Mouse (Mus musculus): ENCODE measurements around the gene Fuca1.
A peak's percentile ranks its signal among the peaks of the same experiment; 100 is the strongest.

The Fuca1 gene

GRCm38 (mm10) chr4:135981524-135982063 is 61.1 kb downstream of the Fuca1 start:
- peak; percentile 79 for DNase-seq (ENCODE audit: low spot score)

DNA sequence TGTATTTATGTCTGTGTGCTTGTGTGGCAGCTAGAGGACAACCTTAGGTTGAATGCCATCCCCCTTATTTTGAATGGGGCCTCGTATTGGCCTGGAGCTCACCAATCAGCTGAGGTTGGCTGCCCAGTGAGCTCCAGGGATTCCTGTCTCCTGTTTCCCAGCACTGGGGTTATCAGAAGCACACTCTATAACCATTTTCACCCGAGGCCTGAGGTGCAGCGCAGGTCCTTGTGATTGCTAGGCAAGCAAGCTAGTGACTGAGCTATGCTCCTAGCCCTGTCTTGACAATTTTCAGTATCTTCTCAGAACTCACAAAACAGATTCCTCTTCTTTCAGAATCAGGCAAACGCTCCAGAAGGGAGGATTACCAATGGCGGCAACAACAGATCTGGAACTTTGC is 64.0 kb downstream of the Fuca1 start:
- DNase-seq (ENCODE audit: low spot score): no peak

GRCm38 (mm10) chr4:135985193-135985592 is 64.7 kb downstream of the Fuca1 start:
- DNase-seq (ENCODE audit: low spot score): no peak

- no peak for DNase-seq (ENCODE audit: low spot score)
Measured at GRCm38 (mm10) chr4:135985769-135986168, 65.2 kb downstream of the Fuca1 start.

- no peak for DNase-seq (ENCODE audit: low spot score)
Measured at GRCm38 (mm10) chr4:135986301-135986942, 65.9 kb downstream of the Fuca1 start.

DNA sequence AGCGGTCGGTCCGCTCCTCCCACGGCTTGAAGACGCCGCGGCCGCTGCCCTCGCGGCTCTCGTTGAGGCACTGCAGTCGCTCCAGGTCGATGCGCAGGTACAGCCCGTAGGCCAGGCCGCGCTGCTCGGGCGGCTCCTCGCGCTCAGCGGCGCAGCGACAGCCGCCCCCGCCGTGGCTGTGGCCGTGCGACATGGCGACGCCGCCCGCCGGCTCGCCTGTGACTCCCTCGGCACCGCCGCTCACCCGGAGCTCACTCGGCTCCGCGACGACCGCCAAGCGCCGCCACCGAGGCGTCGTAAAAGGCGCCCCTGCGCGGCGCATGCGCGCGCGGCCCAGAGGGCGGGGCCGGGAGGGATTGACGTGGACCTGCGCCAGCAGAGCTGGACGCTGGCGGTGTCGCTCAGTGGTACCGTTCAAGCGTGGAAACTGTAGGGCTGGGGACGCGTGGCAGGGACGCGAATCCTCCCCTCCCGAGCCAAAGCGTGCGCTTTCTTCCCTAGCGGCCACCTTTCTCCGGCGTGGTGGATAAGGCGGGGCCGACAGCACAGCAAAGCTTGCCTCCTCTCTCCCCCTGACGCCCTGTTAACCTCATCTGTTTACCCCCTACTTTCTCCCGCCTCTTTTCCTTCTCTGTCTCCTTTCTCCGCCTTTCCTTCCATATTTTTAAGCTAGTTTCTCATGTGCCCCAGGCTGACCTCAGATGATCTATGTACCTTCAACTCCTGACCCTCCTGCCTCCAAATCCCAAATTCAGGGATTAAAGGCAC is 66.6 kb downstream of the Fuca1 start, which contains the start of gene Pithd1:
Gene Pithd1, minus strand, starts transcription at position 322 of the 768 bp plus-strand sequence.
- peak; percentile 79 for DNase-seq (ENCODE audit: low spot score)

- no peak for DNase-seq (ENCODE audit: low spot score)
Measured at GRCm38 (mm10) chr4:135987714-135988113, 67.2 kb downstream of the Fuca1 start.

Measured in layer of hippocampus, adult 9-10 months (tissue).